Mouse (Mus musculus) brain, embryonic 14.5 days (tissue): Measurements from ENCODE around the gene Gckr. TPM values are rescaled to one million over a fixed set of nuclear protein-coding genes. Genes with fewer than 3 reads are reported as not detected.

ENCODE experiments used
- DNase-seq: peaks from one replicate; pipeline ENCODE4 v3.0.0-alpha.2; 2011; ENCODE audit warnings: low read depth
- CTCF ChIP-seq: fragments of 200-500 bp; IDR thresholded peaks from 2 replicates; pipeline ENCODE4 v1.5.1; 2012; ENCODE audit warnings: inconsistent platforms, mild to moderate bottlenecking, moderate library complexity, borderline replicate concordance; ENCODE audit not compliant: insufficient read depth, insufficient read length; ENCODE audit errors: extremely low read depth
- POLR2A ChIP-seq: fragments of 200-500 bp; IDR thresholded peaks from 2 replicates; pipeline ENCODE4 v1.6.1; 2012; ENCODE audit warnings: mild to moderate bottlenecking, inconsistent platforms, borderline replicate concordance; ENCODE audit not compliant: poor library complexity, insufficient read depth, insufficient read length, severe bottlenecking; ENCODE audit errors: extremely low read depth
- polyA plus RNA-seq: library from polyadenylated mRNA; depleted of rRNA; stranded (reverse); fragments of >200 nt; gene quantifications from 2 replicates; pipeline ENCODE4 v1.2.3, GENCODE M21; 2012; rRNA removed

The Gckr gene
- polyA plus RNA-seq, result 0.77 and 0.86 TPM in 2 replicates

DNA sequence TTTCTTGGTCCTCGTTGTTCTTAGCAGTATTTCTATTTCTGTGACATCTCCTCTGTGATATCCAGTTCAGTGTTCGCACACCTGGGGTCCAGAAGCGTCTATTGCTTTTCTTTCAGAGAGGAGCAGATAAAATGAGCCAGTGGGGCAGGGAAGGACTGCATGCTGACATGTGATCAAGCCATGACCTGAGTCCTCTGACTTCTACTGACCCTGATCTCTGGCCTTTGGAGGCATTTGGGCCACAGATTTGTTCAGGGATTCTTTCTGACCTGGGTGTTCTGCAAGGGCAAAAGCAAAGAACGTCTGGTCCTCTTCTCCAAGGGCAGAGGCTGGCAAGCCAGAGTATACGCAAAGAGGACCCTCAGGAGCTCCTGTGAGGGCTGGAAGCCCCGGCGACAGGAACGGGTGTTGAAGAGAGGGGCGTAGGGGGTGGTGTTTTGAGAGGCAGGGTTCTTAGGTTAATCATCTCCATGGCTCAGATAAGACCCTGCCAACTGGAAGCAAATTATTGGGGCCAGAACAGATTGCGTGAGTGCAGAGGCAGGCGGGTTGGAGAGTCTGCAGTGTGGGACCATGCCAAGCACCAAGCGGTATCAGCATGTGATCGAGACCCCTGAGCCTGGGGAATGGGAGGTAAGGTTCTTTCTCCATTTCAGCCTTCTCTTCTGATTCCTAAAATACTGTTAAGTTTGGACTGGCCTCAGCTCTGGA is at the start of gene Gckr:
TSS of gene Gckr (plus strand) at position 397 of the 711 bp plus-strand sequence.
- TF ChIP-seq POLR2A (no peak), CTCF (no peak)
- DNase-seq, result no peak

DNA sequence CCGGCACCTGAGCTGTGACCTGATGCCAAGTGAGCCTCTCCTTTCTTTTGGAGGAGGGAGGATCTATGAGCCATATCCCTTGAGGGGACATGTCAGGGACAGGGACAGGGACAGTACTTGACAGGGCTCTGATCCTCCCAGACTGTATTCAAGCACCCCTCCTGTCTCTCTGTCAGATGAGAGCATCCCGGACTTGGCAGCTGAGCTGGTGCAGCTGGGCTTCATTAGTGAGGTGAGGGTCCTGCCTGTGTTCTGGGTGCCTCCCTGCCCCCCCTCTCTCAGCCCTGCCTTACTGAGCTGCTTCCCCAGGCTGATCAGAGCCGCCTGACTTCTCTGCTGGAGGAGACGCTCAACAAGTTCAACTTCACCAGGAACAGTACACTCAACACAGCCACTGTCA is 46.5 kb upstream of the Gckr start:
- peak; percentile 36 for DNase-seq
- TF ChIP-seq POLR2A (no peak), CTCF (no peak)

DNA sequence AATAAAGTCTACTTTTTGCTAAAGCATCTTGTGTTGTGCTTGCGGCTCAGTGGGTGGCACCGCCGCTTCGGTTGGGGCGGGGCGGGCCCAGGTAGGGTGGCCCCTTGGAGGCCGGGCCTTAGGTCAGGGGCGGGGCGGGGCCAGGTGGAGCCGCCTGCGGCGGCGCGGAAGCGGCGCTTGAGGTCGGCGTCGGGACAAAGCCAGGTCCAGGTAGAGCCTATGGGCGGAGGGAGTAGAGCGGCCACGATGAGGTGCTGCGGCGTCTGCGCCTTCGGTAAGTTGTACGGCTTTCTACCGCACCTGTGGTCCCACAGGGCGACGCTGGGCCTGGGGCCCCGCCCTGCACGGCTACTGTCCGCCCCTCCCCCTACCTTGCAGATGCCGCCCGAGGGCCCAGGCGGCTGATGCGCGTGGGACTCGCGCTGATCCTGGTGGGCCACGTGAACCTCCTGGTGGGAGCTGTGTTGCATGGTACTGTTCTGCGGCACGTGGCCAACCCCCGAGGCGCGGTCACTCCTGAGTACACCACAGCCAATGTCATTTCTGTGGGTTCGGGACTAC is 45.6 kb upstream of the Gckr start, which contains the start of gene Krtcap3:
TSS of gene Krtcap3 (plus strand) at position 151 of the 561 bp plus-strand sequence.
- TF ChIP-seq CTCF (no peak), POLR2A (no peak)

DNA sequence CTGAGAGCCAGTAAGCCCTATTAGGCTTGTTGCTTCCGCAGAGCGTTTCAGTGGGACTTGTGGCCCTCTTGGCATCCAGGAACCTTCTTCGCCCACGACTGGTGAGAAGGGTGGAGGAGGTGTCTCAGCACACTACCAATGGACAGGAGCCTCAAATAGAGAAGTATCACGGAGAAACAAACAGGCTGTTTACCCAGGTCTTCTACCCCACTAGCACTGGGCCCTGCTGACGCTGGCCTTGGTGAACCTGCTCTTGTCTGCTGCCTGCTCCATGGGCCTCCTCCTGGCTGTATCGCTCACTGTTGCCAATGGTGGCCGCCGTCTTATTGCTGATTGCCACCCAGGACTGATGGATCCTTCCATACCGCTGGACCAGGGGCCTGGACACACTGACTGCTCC is 45.1 kb upstream of the Gckr start:
- TF ChIP-seq POLR2A, result no peak
- TF ChIP-seq CTCF, result no peak
- DNase-seq, result no peak

More for the DNA sequence above, 45.6 kb upstream of the Gckr start, which contains the start of gene Krtcap3:
- DNase-seq, result peak; percentile 22

DNA sequence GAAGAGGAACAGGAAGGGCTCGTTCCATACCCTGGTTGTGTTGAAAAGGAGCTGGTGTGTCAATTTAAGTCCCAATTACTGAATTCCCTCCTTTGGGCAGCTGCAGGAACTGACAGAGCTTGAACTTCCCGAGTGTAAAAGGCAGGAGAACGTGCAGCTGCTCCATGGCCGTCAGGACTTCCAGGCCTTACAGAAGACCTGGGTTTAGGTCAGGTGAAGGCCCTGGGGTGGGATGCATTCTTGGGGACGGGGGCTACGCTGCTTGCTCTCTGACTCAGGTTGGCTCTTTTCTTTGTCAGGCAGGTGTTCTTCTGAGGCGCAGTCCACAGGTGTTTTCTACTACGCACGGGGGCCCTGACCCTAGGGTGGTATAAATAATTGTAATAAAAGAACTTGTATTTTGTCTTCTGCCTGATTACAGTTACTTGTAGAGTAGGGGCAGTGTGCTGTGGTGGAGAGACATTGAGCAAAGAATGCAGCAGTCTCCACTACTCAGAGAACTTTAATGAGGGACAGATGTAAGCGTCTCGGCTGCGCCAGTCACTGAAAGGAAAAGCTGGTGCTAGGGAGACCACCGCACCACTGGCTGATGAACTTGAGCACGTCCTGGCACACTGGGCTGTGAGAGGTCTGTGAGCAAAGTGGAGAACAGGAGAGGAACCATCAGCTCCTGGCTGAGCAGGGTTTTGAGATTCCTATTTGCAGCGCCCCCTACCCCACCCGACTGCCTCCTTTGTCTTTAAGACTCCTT is 44.3 kb upstream of the Gckr start:
- DNase-seq, result no peak
- TF ChIP-seq POLR2A (no peak), CTCF (no peak)

DNA sequence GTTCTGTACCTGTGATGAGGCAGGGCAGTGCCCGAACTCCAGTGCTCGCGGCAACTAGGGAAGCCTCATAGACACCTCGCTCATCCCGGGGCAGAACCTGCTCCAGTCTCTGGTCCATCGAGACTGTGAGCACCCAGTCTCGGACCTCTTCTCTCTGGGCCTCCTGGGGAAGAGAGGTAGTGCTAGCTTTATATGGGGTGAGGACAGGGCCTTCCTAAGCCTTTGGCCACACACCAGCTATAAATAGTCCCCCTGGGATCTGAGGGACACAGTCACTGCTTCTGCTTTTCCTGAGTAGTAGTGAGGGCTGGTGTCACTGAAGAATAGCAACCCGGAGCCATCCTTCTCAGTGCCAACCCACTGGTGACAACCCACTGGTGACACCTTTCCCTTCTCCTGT is 43.4 kb upstream of the Gckr start:
- no peak for DNase-seq
- no peak for TF ChIP-seq CTCF
- TF ChIP-seq POLR2A, result no peak

DNA sequence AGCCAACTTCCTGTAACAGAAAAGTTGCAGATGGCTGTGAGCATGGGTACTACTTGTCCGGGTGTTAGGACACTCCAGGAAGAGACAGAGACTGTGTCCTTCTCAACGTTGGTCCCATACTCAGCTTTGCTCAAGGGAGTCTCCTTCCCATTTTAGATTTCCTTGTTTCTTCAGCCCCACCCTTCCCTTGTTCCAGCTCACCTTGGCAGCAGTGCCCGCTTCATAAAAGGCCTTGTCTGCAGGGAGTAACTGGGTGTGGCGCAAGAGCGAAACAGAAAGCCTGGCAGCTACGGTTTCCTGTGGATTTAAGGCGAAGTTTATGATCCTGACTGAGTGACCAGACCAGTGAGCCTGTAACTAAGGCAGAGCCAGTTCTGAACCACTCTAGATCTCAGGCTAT is 42.8 kb upstream of the Gckr start:
- TF ChIP-seq CTCF, result no peak
- no peak for TF ChIP-seq POLR2A
- no peak for DNase-seq

DNA sequence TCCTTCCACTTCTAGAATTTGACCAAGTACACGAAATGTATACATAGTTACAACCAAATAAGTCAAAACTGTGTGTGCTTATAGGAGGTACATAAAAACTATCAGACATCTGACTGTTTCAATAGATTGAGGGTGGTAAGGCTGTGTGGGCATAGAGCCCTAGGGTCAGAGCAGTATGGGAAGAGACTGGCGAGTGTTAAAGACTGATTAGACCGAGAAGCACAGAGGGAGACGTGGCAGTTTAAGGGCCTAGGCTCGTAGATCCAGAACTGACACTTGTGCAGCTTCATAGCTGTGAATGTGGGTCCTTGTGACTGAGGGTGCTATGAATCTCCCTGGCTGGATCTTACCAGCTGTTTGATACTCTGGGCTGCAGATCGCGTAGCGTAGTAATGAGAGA is 42.3 kb upstream of the Gckr start:
- DNase-seq, result no peak
- TF ChIP-seq CTCF (no peak), POLR2A (no peak)

DNA sequence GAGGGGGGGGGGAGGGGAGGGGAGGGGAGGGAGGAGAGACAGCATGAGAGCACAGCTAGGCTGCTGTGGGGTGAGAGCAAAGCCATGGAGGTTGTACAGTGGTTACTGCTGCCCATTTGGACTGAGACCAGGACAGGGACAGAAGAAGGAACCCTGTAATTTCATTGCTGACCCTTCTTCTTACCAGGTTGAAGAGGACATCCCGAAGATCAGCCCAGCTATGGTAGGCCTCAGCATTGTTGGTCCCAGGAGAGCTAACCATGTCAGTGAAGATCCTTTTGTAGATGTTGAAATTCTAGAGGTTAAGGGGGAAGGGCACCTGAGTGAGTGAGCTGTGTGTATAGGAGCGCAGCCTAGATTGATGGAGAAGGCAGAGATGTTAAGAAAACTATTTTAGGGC is 41.9 kb upstream of the Gckr start:
- TF ChIP-seq CTCF (no peak), POLR2A (no peak)
- no peak for DNase-seq

DNA sequence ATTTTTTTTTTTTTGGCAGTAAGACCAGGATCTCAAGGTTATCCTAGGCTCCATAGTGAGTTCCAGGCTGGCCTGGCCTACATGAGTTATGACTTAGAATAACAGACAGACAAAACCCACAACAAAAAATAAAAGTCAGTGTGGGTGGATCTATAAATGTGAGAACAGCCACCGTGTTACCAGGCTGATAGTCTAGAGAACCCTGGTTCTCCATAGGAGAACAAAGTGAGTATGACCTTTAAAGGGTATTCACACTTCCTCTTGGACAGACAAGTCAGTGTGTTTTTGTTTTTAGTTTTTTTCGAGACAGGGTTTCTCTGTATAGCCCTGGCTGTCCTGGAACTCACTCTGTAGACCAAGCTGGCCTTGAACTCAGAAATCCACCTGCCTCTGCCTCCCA is 41.3 kb upstream of the Gckr start:
- TF ChIP-seq CTCF, result no peak
- no peak for TF ChIP-seq POLR2A
- no peak for DNase-seq

DNA sequence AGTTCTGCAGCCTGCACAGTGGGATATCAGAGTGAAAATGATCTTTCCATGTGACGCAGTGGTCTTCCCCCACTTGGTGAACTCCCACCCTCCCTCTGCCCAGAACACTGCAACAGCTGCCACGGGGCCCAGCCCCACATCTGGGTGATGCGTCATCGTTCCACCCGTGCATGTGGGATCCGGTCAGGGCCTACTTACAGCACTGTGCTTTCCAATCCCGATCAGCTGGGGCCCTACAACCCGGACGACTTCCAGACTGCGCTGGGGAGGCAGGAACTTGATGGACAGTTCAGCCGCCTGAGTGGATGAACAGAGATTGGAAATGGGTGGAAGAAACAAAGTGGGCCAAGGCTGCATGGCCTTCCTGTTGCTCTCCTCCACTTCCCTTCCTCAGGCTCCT is 39.6 kb upstream of the Gckr start:
- TF ChIP-seq POLR2A, result no peak
- TF ChIP-seq CTCF, result no peak
- DNase-seq, result no peak

DNA sequence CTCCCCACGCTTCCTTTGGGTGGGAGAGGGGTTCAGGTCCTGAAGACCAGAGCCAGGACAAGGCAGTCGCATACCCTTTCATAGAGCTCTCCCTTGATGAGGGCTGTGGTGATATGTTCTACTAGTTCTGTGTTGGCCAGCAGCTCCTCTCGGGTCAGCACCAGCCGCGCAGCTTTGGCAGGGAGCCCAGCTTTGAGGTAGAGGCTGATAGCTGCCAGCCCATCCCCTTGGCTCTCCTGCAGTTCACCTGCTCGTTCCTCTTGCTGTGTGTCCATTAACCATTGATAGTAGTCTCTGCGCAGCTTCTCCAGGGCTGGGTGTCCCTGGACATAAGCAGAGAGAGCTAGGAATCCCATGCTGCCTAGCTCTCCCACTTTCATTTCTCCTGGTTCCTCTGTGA is 31.1 kb upstream of the Gckr start:
- DNase-seq, result no peak
- no peak for TF ChIP-seq POLR2A
- TF ChIP-seq CTCF, result no peak

DNA sequence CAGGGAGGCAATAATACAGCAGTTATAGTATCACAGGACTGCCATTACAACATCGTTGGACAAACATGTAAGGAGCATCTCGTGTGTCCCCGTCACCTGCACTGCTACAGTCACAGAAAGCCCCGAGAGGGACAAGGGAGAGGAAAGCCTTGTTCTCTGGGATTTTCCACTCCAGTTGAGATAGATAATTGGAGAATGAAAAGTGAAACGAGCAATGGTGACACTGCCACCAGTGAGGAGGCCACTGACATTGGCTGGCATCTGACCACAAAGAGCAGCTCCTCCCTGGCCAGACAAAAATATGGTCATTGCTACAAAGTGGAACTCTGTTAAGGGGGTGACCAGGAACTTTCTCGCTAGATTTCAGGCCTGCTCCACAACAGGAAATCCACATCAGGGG is 29.6 kb upstream of the Gckr start:
- TF ChIP-seq POLR2A (no peak), CTCF (no peak)
- DNase-seq, result no peak
